8 mouse cellular contexts compared by ENCODE assay signal in genomic region chr5:35043110-35043451, GRCm38 (mm10). TPM values are rescaled to one million over a fixed set of nuclear protein-coding genes. Genes with fewer than 3 reads are reported as not detected.
DNase-seq lines count a peak whose midpoint lies in the region; ATAC-seq and TF ChIP-seq lines count a peak whose summit lies in the region.

No protein-coding gene starts in this region.

- H3K36me3 ChIP-seq in E14TG2a.4 (ENCODE audit: insufficient read depth, low read length) = no peaks in the 10 kb centered on the region
- no peaks in the 10 kb centered on the region for H3K36me3 ChIP-seq in heart, embryonic 15.5 days
- no peaks in the 10 kb centered on the region for H3K36me3 ChIP-seq in kidney, postnatal 0 days (ENCODE audit: insufficient read depth, low read length)
- no peaks in the 10 kb centered on the region for H3K36me3 ChIP-seq in splenic B cell, adult 2 months (ENCODE audit: control insufficient read depth, insufficient read depth, low read length, poor library complexity, severe bottlenecking)

- no peaks in the 10 kb centered on the region for H3K9me3 ChIP-seq in E14TG2a.4 (ENCODE audit: low read length)
- no peaks in the 10 kb centered on the region for H3K9me3 ChIP-seq in heart, embryonic 15.5 days (replicated peaks)
- no peaks in the 10 kb centered on the region for H3K9me3 ChIP-seq in kidney, postnatal 0 days (replicated peaks; ENCODE audit: low read length)

- H3K27me3 ChIP-seq in E14TG2a.4 (ENCODE audit: insufficient read depth, low read length) = peaks cover 13% of the 10 kb centered on the region
- H3K27me3 ChIP-seq in heart, embryonic 15.5 days = no peaks in the 10 kb centered on the region
- H3K27me3 ChIP-seq in kidney, postnatal 0 days (ENCODE audit: insufficient read depth, low read length) = no peaks in the 10 kb centered on the region
- H3K27me3 ChIP-seq in splenic B cell, adult 2 months (ENCODE audit: control insufficient read depth, insufficient read depth, low read length, poor library complexity, severe bottlenecking) = no peaks in the 10 kb centered on the region

- no peak overlapping the region for H3K9ac ChIP-seq in heart, embryonic 15.5 days
- no peak overlapping the region for H3K9ac ChIP-seq in kidney, postnatal 0 days (ENCODE audit: low read depth, low read length)

- WGBS in heart, embryonic 15.5 days = 32% methylated on average over 1 of the region's 1 CpGs
- WGBS in kidney, postnatal 0 days = 12% methylated on average over 1 of the region's 1 CpGs

- peak; percentile 55 for DNase-seq in brain, embryonic 18.5 days (ENCODE audit: low read depth, low spot score)
- DNase-seq in kidney, postnatal 0 days (ENCODE audit: low spot score) = peak; percentile 93
- DNase-seq in liver = peak; percentile 75
- peak; percentile 22 to 33 for DNase-seq in monocyte, adult 2 months (ENCODE audit: low read depth in 1 of 2, low spot score in 2 of 2)
- DNase-seq in splenic B cell, adult 2 months (ENCODE audit: low read depth, low spot score) = peak; percentile 84

- no peak overlapping the region for H3K27ac ChIP-seq in heart, embryonic 15.5 days
- no peak overlapping the region for H3K27ac ChIP-seq in kidney, postnatal 0 days

- H3K4me3 ChIP-seq in E14TG2a.4 (replicated peaks; ENCODE audit: low read length) = no peak overlapping the region
- no peak overlapping the region for H3K4me3 ChIP-seq in heart, embryonic 15.5 days
- no peak overlapping the region for H3K4me3 ChIP-seq in kidney, postnatal 0 days (replicated peaks; ENCODE audit: low read depth, low read length)

- peak; percentile 56; the same call in 1 of the 2 replicates for ATAC-seq in erythroid progenitor cell, adult 5-6 weeks (replicated peaks; ENCODE audit: low FRiP score, poor library complexity, severe bottlenecking)
- peak; percentile 76 for ATAC-seq in heart, embryonic 15.5 days (replicated peaks; ENCODE audit: insufficient number of reproducible peaks, insufficient read depth, low FRiP score, low read depth)
- ATAC-seq in kidney, postnatal 0 days (replicated peaks; ENCODE audit: low FRiP score, low read depth) = peak; percentile 74

- H3K4me2 ChIP-seq in heart, embryonic 15.5 days = no peak overlapping the region
- H3K4me2 ChIP-seq in kidney, postnatal 0 days (ENCODE audit: low read length) = no peak overlapping the region

- TF ChIP-seq CTCF in E14TG2a.4 (conservative IDR thresholded peaks at IDR 0.05; ENCODE audit: low read length) = peak; percentile 45
- TF ChIP-seq CTCF in kidney, postnatal 0 days (IDR thresholded peaks at IDR 0.05; ENCODE audit: low read depth) = peak; percentile 92

- 0 out of 2 replicates have a peak, but pooled peaks cover 3% of the 10 kb centered on the region for H3K4me1 ChIP-seq in E14TG2a.4 (replicated peaks; ENCODE audit: low read depth, low read length)
- H3K4me1 ChIP-seq in heart, embryonic 15.5 days (replicated peaks) = peaks cover 4% of the 10 kb centered on the region; the same call in 1 of the 2 replicates
- peaks cover 5% of the 10 kb centered on the region; the same call in 1 of the 2 replicates for H3K4me1 ChIP-seq in kidney, postnatal 0 days (replicated peaks; ENCODE audit: insufficient read depth, low read length)

RNA-seq across cellular contexts. Expression of gene Hgfac, which starts 1.8 kb away (rescaled TPM):
- total RNA-seq in erythroid progenitor cell, adult 5-6 weeks (2015; ENCODE audit: low replicate concordance) = not detected in 2 replicates
- not detected in 2 replicates for total RNA-seq in erythroid progenitor cell, adult 5-6 weeks (2017; ENCODE audit: low replicate concordance)
- 0.48 and 1.9 TPM in 2 replicates for polyA plus RNA-seq in heart, embryonic 15.5 days (2015; fragmentation: Nextera tagmentation; extraction: Ambion mirVana)
- 4.1 and 5.2 TPM in 2 replicates for polyA plus RNA-seq in kidney, postnatal 0 days (2015; fragmentation: Nextera tagmentation; extraction: Ambion mirVana)

RNA-seq across cellular contexts. Expression of gene Dok7, which starts 13.5 kb away (rescaled TPM):
- not detected in 2 replicates for total RNA-seq in erythroid progenitor cell, adult 5-6 weeks (2015; ENCODE audit: low replicate concordance)
- not detected in 2 replicates for total RNA-seq in erythroid progenitor cell, adult 5-6 weeks (2017; ENCODE audit: low replicate concordance)
- polyA plus RNA-seq in heart, embryonic 15.5 days (2015; fragmentation: Nextera tagmentation; extraction: Ambion mirVana) = 11.3 and 12.9 TPM in 2 replicates
- 0.89 and 1.3 TPM in 2 replicates for polyA plus RNA-seq in kidney, postnatal 0 days (2015; fragmentation: Nextera tagmentation; extraction: Ambion mirVana)

Comparison
In these comparisons a context has a peak if more than half of its experiments do, and no peak if none do; other contexts are left out.
1. DNase-seq: peak in every context shown above with its lines; median percentile 93 in kidney, postnatal 0 days; 84 in splenic B cell, adult 2 months; 75 in liver; 55 in brain, embryonic 18.5 days; 28 in monocyte, adult 2 months.